Mouse (Mus musculus): Measurements from ENCODE around the gene Rab40c. TPM values are rescaled to one million over a fixed set of nuclear protein-coding genes. Genes with fewer than 3 reads are reported as not detected.

Gene Rab40c
- total and polyA plus RNA-seq, 2 experiments from 2014 or later, result 38.9 to 42.1 TPM

- peak overlapping the region; percentile 81; the same call in 1 of the 2 replicates for H3K9ac ChIP-seq (replicated peaks; ENCODE audit: low read length, poor library complexity, severe bottlenecking)
- ATAC-seq (ENCODE audit: low FRiP score), result no peak
- 11% methylated on average over 3 of the region's 3 CpGs for WGBS
- no peak for TF ChIP-seq CTCF (IDR thresholded peaks at IDR 0.05)
- no peaks in the 10 kb centered on the region for H3K27me3 ChIP-seq (ENCODE audit: insufficient read depth, low read length)
- peak overlapping the region; percentile 75 for H3K4me2 ChIP-seq (ENCODE audit: low read depth, low read length, poor library complexity, severe bottlenecking)
- peaks cover 45% of the 10 kb centered on the region for H3K36me3 ChIP-seq (ENCODE audit: insufficient read depth, low read length)
- peak overlapping the region; percentile 41; the same call in 1 of the 2 replicates for H3K4me3 ChIP-seq (ENCODE audit: low read depth, low read length)
- H3K4me1 ChIP-seq (ENCODE audit: insufficient read depth, low read length), result peaks cover 27% of the 10 kb centered on the region
- H3K9me3 ChIP-seq (ENCODE audit: low read length), result no peaks in the 10 kb centered on the region
- peak overlapping the region; percentile 82 for H3K27ac ChIP-seq (ENCODE audit: low read depth, low read length)
- DNase-seq (ENCODE audit: low spot score), result peak; percentile 51
Measured at GRCm38 (mm10) chr17:25837533-25837932, 82.0 kb downstream of the Rab40c start.

- H3K4me2 ChIP-seq (ENCODE audit: low read depth, low read length, poor library complexity, severe bottlenecking), result peak within 1 kb of the TSS; percentile 75
- peaks cover 44% of the 10 kb centered on the region for H3K36me3 ChIP-seq (ENCODE audit: insufficient read depth, low read length)
- DNase-seq (ENCODE audit: low spot score) (peak; percentile 88), ATAC-seq (ENCODE audit: low FRiP score) (peak; percentile 50; the same call in 1 of the 2 replicates)
- H3K4me3 ChIP-seq (ENCODE audit: low read depth, low read length), result peak within 1 kb of the TSS; percentile 41
- H3K27me3 ChIP-seq (ENCODE audit: insufficient read depth, low read length), result no peaks in the 10 kb centered on the region
- no peak for TF ChIP-seq CTCF (IDR thresholded peaks at IDR 0.05)
- peaks cover 27% of the 10 kb centered on the region for H3K4me1 ChIP-seq (ENCODE audit: insufficient read depth, low read length)
- under 1% methylated on average over 26 of the region's 29 CpGs for WGBS
- H3K27ac ChIP-seq (ENCODE audit: low read depth, low read length), result peak within 1 kb of the TSS; percentile 82
- no peaks in the 10 kb centered on the region for H3K9me3 ChIP-seq (ENCODE audit: low read length)
- peak within 1 kb of the TSS; percentile 81 for H3K9ac ChIP-seq (replicated peaks; ENCODE audit: low read length, poor library complexity, severe bottlenecking)
Measured at GRCm38 (mm10) chr17:25837076-25837410, 82.5 kb downstream of the Rab40c start, which contains the start of gene Rhbdl1. TSS of gene Rhbdl1 (minus strand) at chr17:25837295.

GRCm38 (mm10) chr17:25836397-25837075, 83.0 kb downstream of the Rab40c start:
- 21% methylated on average over 23 of the region's 23 CpGs for WGBS
- ATAC-seq (ENCODE audit: low FRiP score) (no peak), DNase-seq (ENCODE audit: low spot score) (no peak)
- Histone ChIP-seq H3K4me2 (ENCODE audit: low read depth, low read length, poor library complexity, severe bottlenecking) (peak overlapping the region; percentile 75), H3K9me3 (ENCODE audit: low read length) (no peaks in the 10 kb centered on the region), H3K4me3 (ENCODE audit: low read depth, low read length) (peak overlapping the region; percentile 41), H3K9ac (replicated peaks; ENCODE audit: low read length, poor library complexity, severe bottlenecking) (peak overlapping the region; percentile 81), H3K36me3 (ENCODE audit: insufficient read depth, low read length) (peaks cover 41% of the 10 kb centered on the region), H3K27ac (ENCODE audit: low read depth, low read length) (peak overlapping the region; percentile 82), H3K27me3 (ENCODE audit: insufficient read depth, low read length) (no peaks in the 10 kb centered on the region), H3K4me1 (ENCODE audit: insufficient read depth, low read length) (peaks cover 32% of the 10 kb centered on the region)
- TF ChIP-seq CTCF (IDR thresholded peaks at IDR 0.05), result no peak

- no peaks in the 10 kb centered on the region for H3K9me3 ChIP-seq (ENCODE audit: low read length)
- H3K9ac ChIP-seq (replicated peaks; ENCODE audit: low read length, poor library complexity, severe bottlenecking), result peak overlapping the region; percentile 81; the same call in 1 of the 2 replicates
- peak overlapping the region; percentile 75 for H3K4me2 ChIP-seq (ENCODE audit: low read depth, low read length, poor library complexity, severe bottlenecking)
- H3K27ac ChIP-seq (ENCODE audit: low read depth, low read length), result 0 out of 2 replicates have a peak overlapping the region, but pooled peaks have one; percentile 82
- peaks cover 41% of the 10 kb centered on the region for H3K36me3 ChIP-seq (ENCODE audit: insufficient read depth, low read length)
- H3K4me1 ChIP-seq (ENCODE audit: insufficient read depth, low read length), result peaks cover 35% of the 10 kb centered on the region
- peak overlapping the region; percentile 41; the same call in 1 of the 2 replicates for H3K4me3 ChIP-seq (ENCODE audit: low read depth, low read length)
- no peak for DNase-seq (ENCODE audit: low spot score)
- no peaks in the 10 kb centered on the region for H3K27me3 ChIP-seq (ENCODE audit: insufficient read depth, low read length)
- ATAC-seq (ENCODE audit: low FRiP score), result no peak
- TF ChIP-seq CTCF (IDR thresholded peaks at IDR 0.05), result no peak
- WGBS, result 94% methylated on average over 16 of the region's 16 CpGs
Measured at GRCm38 (mm10) chr17:25835816-25836215, 83.7 kb downstream of the Rab40c start.

GRCm38 (mm10) chr17:25835301-25835700, 84.2 kb downstream of the Rab40c start:
- no peaks in the 10 kb centered on the region for H3K9me3 ChIP-seq (ENCODE audit: low read length)
- H3K27me3 ChIP-seq (ENCODE audit: insufficient read depth, low read length), result no peaks in the 10 kb centered on the region
- H3K9ac ChIP-seq (replicated peaks; ENCODE audit: low read length, poor library complexity, severe bottlenecking), result no peak overlapping the region
- H3K4me1 ChIP-seq (ENCODE audit: insufficient read depth, low read length), result peaks cover 35% of the 10 kb centered on the region
- H3K4me2 ChIP-seq (ENCODE audit: low read depth, low read length, poor library complexity, severe bottlenecking), result peak overlapping the region; percentile 76
- no peak overlapping the region for H3K4me3 ChIP-seq (ENCODE audit: low read depth, low read length)
- DNase-seq (ENCODE audit: low spot score) (no peak), ATAC-seq (ENCODE audit: low FRiP score) (no peak)
- peaks cover 41% of the 10 kb centered on the region for H3K36me3 ChIP-seq (ENCODE audit: insufficient read depth, low read length)
- H3K27ac ChIP-seq (ENCODE audit: low read depth, low read length), result no peak overlapping the region
- TF ChIP-seq CTCF (IDR thresholded peaks at IDR 0.05), result no peak
- 92% methylated on average over 7 of the region's 7 CpGs for whole genome bisulfite sequencing

- no peaks in the 10 kb centered on the region for H3K27me3 ChIP-seq (ENCODE audit: insufficient read depth, low read length)
- TF ChIP-seq CTCF (IDR thresholded peaks at IDR 0.05), result no peak
- H3K9me3 ChIP-seq (ENCODE audit: low read length), result no peaks in the 10 kb centered on the region
- no peak for DNase-seq (ENCODE audit: low spot score)
- H3K36me3 ChIP-seq (ENCODE audit: insufficient read depth, low read length), result peaks cover 42% of the 10 kb centered on the region
- H3K4me3 ChIP-seq (ENCODE audit: low read depth, low read length), result peak overlapping the region; percentile 81; the same call in 1 of the 2 replicates
- ATAC-seq (ENCODE audit: low FRiP score), result no peak
- H3K4me1 ChIP-seq (ENCODE audit: insufficient read depth, low read length), result peaks cover 40% of the 10 kb centered on the region
- H3K9ac ChIP-seq (replicated peaks; ENCODE audit: low read length, poor library complexity, severe bottlenecking), result 0 out of 2 replicates have a peak overlapping the region, but pooled peaks have one; percentile 29
- H3K27ac ChIP-seq (ENCODE audit: low read depth, low read length), result peak overlapping the region; percentile 32; the same call in 1 of the 2 replicates
- 87% methylated on average over 12 of the region's 12 CpGs for WGBS
- peak overlapping the region; percentile 76 for H3K4me2 ChIP-seq (ENCODE audit: low read depth, low read length, poor library complexity, severe bottlenecking)
Measured at GRCm38 (mm10) chr17:25834595-25835222, 84.8 kb downstream of the Rab40c start.

Measured in midbrain, postnatal 0 days (tissue).